Mouse (Mus musculus) megakaryocyte, embryonic 14.5 days (primary cell): ENCODE measurements at regions not wholly inside any gene's neighbourhood (a gene's known extent, or its start where the extent isn't known, plus 50 kb on each side); places are given as distances from the start of the nearest gene placed in this dataset.

ENCODE experiments used
- H3K27me3 ChIP-seq: replicated peaks from 2 replicates; pipeline ENCODE3; 2012; ENCODE audit warnings: inconsistent platforms
- H3K36me3 ChIP-seq: replicated peaks from 2 replicates; pipeline ENCODE3; 2012; ENCODE audit warnings: low read length, inconsistent platforms, mixed read lengths
- H3K4me1 ChIP-seq: 2 replicates; pipeline ENCODE4 v1.6.1; 2012; ENCODE audit warnings: inconsistent platforms
- H3K4me3 ChIP-seq: replicated peaks from 2 replicates; pipeline ENCODE3; 2012; ENCODE audit warnings: moderate library complexity, mild to moderate bottlenecking, inconsistent platforms
- H3K9me3 ChIP-seq: 2 replicates; pipeline ENCODE4 v1.6.1; 2012; ENCODE audit warnings: inconsistent platforms
- FLI1 ChIP-seq: IDR thresholded peaks from 2 replicates; pipeline ENCODE4 v1.6.1; 2012; ENCODE audit warnings: low read length, inconsistent platforms, mixed read lengths
- GATA1 ChIP-seq: IDR thresholded peaks from 3 replicates; pipeline ENCODE4 v1.6.1; 2012; ENCODE audit warnings: mixed read lengths, low read length, inconsistent platforms, borderline replicate concordance

- no peaks in the 10 kb centered on the region for H3K4me1 ChIP-seq
- H3K9me3 ChIP-seq: peaks cover 9% of the 10 kb centered on the region; the same call in 1 of the 2 replicates
- no peaks in the 10 kb centered on the region for H3K36me3 ChIP-seq
- H3K4me3 ChIP-seq: no peak overlapping the region
- no peaks in the 10 kb centered on the region for H3K27me3 ChIP-seq
- TF ChIP-seq FLI1 (no peak), GATA1 (no peak)
Measured at GRCm38 (mm10) chr17:63575316-63576007, 75.6 kb upstream of the Fbxl17 start.

- H3K9me3 ChIP-seq: no peaks in the 10 kb centered on the region
- H3K4me3 ChIP-seq: no peak overlapping the region
- H3K27me3 ChIP-seq: no peaks in the 10 kb centered on the region
- no peak for TF ChIP-seq FLI1
- no peak for TF ChIP-seq GATA1
- no peaks in the 10 kb centered on the region for H3K36me3 ChIP-seq
- H3K4me1 ChIP-seq: no peaks in the 10 kb centered on the region
Measured at GRCm38 (mm10) chr17:63582870-63583269, 83.1 kb upstream of the Fbxl17 start.

- TF ChIP-seq FLI1: no peak
- no peak for TF ChIP-seq GATA1
Measured at GRCm38 (mm10) chr17:63607021-63607751, 107.4 kb upstream of the Fbxl17 start.

GRCm38 (mm10) chr17:63622726-63623125 lies 122.9 kb upstream of the Fbxl17 start:
- TF ChIP-seq FLI1 (no peak), GATA1 (no peak)
- H3K4me3 ChIP-seq: no peak overlapping the region
- H3K9me3 ChIP-seq: peaks cover 16% of the 10 kb centered on the region; the same call in 1 of the 2 replicates
- no peaks in the 10 kb centered on the region for H3K4me1 ChIP-seq
- H3K36me3 ChIP-seq: no peaks in the 10 kb centered on the region
- H3K27me3 ChIP-seq: no peaks in the 10 kb centered on the region

More at GRCm38 (mm10) chr17:63607021-63607751, 107.4 kb upstream of the Fbxl17 start:
- Histone ChIP-seq H3K4me3 (no peak overlapping the region), H3K9me3 (peaks cover 6% of the 10 kb centered on the region; the same call in 1 of the 2 replicates), H3K36me3 (no peaks in the 10 kb centered on the region), H3K27me3 (no peaks in the 10 kb centered on the region), H3K4me1 (no peaks in the 10 kb centered on the region)

GRCm38 (mm10) chr17:63637598-63637997 lies 137.8 kb upstream of the Fbxl17 start:
- H3K4me3 ChIP-seq: no peak overlapping the region
- no peaks in the 10 kb centered on the region for H3K4me1 ChIP-seq
- H3K27me3 ChIP-seq: no peaks in the 10 kb centered on the region
- TF ChIP-seq FLI1 (no peak), GATA1 (no peak)
- no peaks in the 10 kb centered on the region for H3K9me3 ChIP-seq
- H3K36me3 ChIP-seq: no peaks in the 10 kb centered on the region

- H3K4me3 ChIP-seq: no peak overlapping the region
- peaks cover 4% of the 10 kb centered on the region; the same call in 1 of the 2 replicates for H3K9me3 ChIP-seq
- H3K36me3 ChIP-seq: no peaks in the 10 kb centered on the region
- TF ChIP-seq GATA1: no peak
- TF ChIP-seq FLI1: no peak
- no peaks in the 10 kb centered on the region for H3K4me1 ChIP-seq
- no peaks in the 10 kb centered on the region for H3K27me3 ChIP-seq
Measured at GRCm38 (mm10) chr17:63644390-63644789, 144.6 kb upstream of the Fbxl17 start.

- H3K4me3 ChIP-seq: no peak overlapping the region
- H3K36me3 ChIP-seq: no peaks in the 10 kb centered on the region
- no peaks in the 10 kb centered on the region for H3K4me1 ChIP-seq
- TF ChIP-seq FLI1: no peak
- TF ChIP-seq GATA1: no peak
- peaks cover 12% of the 10 kb centered on the region for H3K9me3 ChIP-seq
- no peaks in the 10 kb centered on the region for H3K27me3 ChIP-seq
Measured at GRCm38 (mm10) chr17:63657687-63658086, 157.9 kb upstream of the Fbxl17 start.

GRCm38 (mm10) chr17:63660841-63661481 lies 161.1 kb upstream of the Fbxl17 start:
- Histone ChIP-seq H3K4me3 (no peak overlapping the region), H3K9me3 (peaks cover 17% of the 10 kb centered on the region), H3K4me1 (no peaks in the 10 kb centered on the region), H3K36me3 (no peaks in the 10 kb centered on the region), H3K27me3 (no peaks in the 10 kb centered on the region)
- TF ChIP-seq FLI1 (no peak), GATA1 (no peak)

GRCm38 (mm10) chr17:63661584-63661983 lies 161.8 kb upstream of the Fbxl17 start:
- Histone ChIP-seq H3K36me3 (no peaks in the 10 kb centered on the region), H3K4me1 (no peaks in the 10 kb centered on the region), H3K27me3 (no peaks in the 10 kb centered on the region), H3K9me3 (peaks cover 17% of the 10 kb centered on the region), H3K4me3 (no peak overlapping the region)
- TF ChIP-seq GATA1 (no peak), FLI1 (no peak)

- Histone ChIP-seq H3K36me3 (no peaks in the 10 kb centered on the region), H3K27me3 (no peaks in the 10 kb centered on the region), H3K4me1 (no peaks in the 10 kb centered on the region), H3K9me3 (peaks cover 17% of the 10 kb centered on the region), H3K4me3 (no peak overlapping the region)
- TF ChIP-seq FLI1 (no peak), GATA1 (no peak)
Measured at GRCm38 (mm10) chr17:63662251-63662650, 162.4 kb upstream of the Fbxl17 start.
